Mouse (Mus musculus) T-helper 17 cell (primary cell): ENCODE results near the gene Xlr5b.
"Not testable (repeated sequence)": the region's sequence is repeated elsewhere in the genome, so short reads cannot be mapped to it uniquely, and the experiment has no call there.

Experiments
- in situ Hi-C, 2 experiments: fragments of 300-600 bp; cut with MboI, MseI; formaldehyde crosslinking; loops; 1 replicate in 1 of 2; 2 replicates in 1 of 2; pipeline ENCODE4 v1.15.1; 2025; ENCODE audit warnings: high pct_unique_total_duplicates in 2 of 2

Xlr5b gene

DNA sequence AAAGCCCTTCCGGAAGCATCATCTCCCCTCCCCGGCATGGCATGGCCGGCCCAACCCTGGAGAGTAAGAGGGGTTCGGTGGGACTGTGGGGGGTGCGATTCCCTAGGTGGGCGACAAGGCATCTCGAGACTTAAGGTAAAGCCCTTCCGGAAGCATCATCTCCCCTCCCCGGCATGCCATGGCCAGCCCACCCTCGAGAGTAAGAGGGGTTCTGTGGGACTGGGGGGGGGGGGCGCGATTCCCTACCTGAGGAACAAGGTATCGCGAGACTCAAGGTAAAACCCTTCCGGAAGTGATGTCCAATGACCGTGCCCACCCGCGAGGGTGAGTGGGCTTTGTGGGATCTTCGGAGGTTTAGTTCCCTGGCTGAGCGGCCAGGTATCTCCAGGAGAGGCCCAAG, at the start of gene Xlr5b:
Gene Xlr5b (plus strand): TSS at position 301 of the 400 bp plus-strand sequence.
- in situ Hi-C loops, result loop anchor here (5.0 to 25.0 kb wide), 3 partner anchors 44 to 1639 kb away; partner anchors contain the start of genes Xlr3b (in 1 of the 2), Xlr5a (in 1 of the 2) and Xlr5c (in 1 of the 2)

DNA sequence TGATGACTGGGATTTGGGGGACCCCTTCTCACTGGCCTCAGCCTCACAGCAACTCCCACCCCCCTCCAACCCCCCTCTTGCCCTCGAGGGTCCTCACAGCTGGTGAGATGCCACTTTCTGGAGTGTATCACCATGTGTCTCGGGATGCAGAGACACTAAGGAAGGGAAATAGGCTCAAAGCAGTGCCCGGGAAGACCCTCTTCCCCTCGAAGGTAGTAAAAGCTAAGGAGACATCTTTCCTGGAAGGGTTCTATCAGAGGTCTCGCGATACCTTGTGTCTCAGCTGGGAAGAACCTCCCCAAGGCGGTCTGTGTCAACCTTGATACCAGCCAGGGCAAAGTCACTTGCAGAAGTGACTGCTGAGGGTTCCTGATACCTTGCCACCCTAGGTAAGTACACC, 31.8 kb upstream of the Xlr5b start, which contains the start of gene Gm14685:
Gene Gm14685 (plus strand): TSS at position 301 of the 400 bp plus-strand sequence.
- in situ Hi-C loops, result not testable (repeated sequence)

DNA sequence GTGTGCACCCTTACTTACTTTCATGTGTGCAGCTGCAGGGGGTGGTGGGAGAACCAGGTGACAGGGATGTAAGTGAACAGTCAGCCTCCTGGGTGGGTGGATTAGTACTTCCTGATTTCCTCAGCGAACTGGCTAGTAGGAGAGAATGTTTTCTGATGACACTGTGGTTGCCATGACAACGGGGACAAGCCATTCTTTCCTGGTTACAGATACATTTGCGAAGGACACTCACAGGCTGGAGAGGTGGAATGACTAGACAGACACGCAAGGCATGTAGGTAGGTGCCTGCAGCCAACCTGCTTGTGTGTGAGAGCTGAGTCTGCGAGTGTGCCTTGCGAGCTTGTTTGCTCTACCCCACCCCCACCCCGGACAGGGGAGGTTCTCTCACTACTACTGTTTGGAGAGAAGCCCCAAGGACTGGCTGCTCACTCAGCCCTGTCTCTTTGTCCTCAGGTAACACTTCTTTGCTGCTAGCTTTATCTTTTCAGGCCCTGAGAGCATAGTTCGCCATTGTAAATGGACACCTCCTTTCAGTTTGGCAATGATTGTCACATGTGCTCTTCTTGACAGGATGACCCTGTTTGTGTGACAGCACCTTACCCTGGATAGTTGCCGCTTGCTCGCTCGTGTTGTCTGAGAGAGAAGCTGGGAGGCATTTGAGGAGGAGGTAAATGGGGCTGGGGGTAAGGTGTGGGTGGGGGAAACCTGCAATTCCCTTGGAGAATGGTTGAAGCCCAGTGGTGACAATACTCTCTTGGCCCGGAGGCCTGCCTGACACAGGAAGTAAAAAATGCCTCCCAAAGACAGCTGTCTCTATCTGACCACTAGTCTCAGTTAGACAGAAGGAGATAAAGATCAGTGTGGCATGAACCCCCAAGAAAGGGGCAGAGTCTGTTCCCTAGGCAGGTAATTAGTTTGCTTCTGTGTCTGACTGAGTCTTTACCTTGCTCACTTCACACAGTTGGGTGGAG, 25.5 kb upstream of the Xlr5b start:
- in situ Hi-C loops, result not testable (repeated sequence)

DNA sequence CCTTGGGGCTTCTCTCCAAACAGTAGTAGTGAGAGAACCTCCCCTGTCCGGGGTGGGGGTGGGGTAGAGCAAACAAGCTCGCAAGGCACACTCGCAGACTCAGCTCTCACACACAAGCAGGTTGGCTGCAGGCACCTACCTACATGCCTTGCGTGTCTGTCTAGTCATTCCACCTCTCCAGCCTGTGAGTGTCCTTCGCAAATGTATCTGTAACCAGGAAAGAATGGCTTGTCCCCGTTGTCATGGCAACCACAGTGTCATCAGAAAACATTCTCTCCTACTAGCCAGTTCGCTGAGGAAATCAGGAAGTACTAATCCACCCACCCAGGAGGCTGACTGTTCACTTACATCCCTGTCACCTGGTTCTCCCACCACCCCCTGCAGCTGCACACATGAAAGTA, 5.4 kb upstream of the Xlr5b start:
- in situ Hi-C loops, result loop anchor here in 1 of 2 experiments (25.0 kb wide), 1 partner anchor 1644 kb away; no protein-coding TSS in a partner anchor

DNA sequence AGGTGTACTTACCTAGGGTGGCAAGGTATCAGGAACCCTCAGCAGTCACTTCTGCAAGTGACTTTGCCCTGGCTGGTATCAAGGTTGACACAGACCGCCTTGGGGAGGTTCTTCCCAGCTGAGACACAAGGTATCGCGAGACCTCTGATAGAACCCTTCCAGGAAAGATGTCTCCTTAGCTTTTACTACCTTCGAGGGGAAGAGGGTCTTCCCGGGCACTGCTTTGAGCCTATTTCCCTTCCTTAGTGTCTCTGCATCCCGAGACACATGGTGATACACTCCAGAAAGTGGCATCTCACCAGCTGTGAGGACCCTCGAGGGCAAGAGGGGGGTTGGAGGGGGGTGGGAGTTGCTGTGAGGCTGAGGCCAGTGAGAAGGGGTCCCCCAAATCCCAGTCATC, 754 bp downstream of the Xlr5b start, which contains the start of gene DXBay18:
Gene DXBay18 (minus strand): TSS at position 101 of the 400 bp plus-strand sequence.
- in situ Hi-C loops, result loop anchor here (5.0 to 25.0 kb wide), 3 partner anchors 43 to 1638 kb away; partner anchors contain the start of genes Xlr3b (in 1 of the 2), Xlr5a (in 1 of the 2) and Xlr5c (in 1 of the 2)

DNA sequence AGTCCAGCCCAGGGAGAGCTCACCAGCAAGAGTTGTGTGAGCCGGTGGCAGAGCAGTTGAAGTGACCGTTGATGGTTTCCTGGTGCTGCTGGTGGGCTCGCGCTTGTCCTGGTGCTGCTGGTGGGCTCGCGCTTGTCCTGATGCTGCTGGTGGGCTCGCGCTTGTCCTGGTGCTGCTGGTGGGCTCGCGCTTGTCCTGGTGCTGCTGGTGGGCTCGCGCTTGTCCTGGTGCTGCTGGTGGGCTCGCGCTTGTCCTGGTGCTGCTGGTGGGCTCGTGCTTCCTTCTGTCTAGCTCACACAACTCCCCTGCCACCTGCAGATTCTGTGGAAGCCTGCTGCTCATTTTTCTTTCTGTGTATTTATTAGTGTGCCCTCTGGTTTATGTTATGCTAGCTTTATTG, 28.3 kb downstream of the Xlr5b start, which contains the start of gene Spin2d:
Gene Spin2d (minus strand): TSS at position 101 of the 400 bp plus-strand sequence.
- in situ Hi-C loops, result not testable (repeated sequence)

DNA sequence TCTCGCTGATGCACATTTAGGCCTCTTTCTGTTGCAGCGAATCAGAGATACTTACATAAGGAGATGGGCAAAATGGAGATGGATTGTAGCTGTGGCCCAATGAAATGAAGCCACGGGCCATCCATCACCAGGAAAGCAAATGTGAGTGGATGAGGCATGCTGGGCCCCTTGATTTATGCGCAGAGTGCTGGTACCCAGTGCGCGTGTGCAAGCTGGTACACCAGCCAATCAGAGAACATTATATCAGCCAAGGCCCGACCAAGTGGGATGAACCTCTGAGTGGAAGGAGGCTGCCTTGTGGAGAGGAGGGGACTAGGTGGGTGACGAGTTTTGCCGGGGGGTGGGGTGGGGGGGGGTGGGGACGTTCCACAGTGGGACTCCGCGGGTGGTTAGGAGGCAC, 43.3 kb downstream of the Xlr5b start, which contains the start of gene Xlr3b:
Gene Xlr3b (plus strand): TSS at position 274 of the 400 bp plus-strand sequence.
- in situ Hi-C loops, result loop anchor here (5.0 kb wide), 3 partner anchors 45 to 1715 kb away; partner anchors contain the start of genes DXBay18 (in 1 of the 2) and Xlr5b (in 1 of the 2)
